Mouse (Mus musculus): ENCODE measurements at regions not wholly inside any gene's neighbourhood (a gene's known extent, or its start where the extent isn't known, plus 50 kb on each side); places are given as distances from the start of the nearest gene placed in this dataset.
"Not testable (repeated sequence)": the region's sequence is repeated elsewhere in the genome, so short reads cannot be mapped to it uniquely, and the experiment has no call there.

DNA sequence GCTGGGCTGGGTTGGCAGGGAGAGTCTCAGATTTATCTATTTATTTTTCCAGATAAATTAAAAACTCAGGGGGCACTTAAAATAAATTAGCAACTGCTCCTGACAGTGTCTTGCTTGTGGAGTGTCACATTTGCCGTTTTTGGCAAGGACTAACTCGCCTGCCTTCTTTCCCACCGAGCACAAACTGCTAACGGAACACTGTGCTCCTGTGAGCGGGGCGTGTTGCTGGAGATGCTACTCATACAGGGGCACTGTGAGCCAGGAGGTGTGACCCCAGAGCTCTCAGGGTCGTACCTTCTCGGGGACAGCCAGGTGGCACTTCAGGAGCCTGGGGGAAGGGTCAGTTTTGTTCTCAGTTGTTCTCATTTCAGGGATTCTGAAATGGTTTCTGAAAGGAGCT lies 292.6 kb downstream of the Vrk1 start:
- intact Hi-C loops (cut with DNase I): no loop called here
- DNase-seq: no peak

DNA sequence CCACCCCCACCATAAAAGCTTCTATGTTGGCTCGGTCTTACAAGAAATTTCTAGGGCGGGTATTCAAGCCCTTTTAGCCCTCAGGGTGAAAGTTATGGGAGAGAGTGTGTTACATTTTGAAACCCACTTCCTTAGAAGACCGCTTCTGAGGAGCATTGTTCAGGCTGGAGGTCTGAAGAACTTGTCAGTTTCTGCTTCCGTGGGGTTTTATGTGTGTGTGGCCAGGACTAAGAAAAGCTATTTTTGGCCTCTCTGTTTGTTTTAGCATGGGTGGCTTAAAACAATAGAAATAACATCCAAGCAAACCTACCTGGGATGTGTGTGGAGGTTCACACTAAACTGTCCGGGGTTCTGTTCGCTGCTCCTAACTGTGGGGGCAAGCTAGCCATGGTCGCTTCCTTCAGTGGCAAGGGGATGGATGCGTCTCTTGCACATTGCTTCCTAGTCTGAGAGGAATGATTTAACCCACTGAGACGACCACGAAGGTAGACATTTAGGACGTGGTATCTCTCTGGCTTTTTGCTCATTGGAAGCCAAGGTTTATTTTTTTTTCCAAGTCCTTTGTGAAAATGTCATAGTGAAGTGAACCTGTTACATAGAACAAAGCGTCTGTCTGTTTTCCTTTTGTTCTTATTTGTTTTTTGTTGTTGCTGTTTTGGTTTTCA lies 298.4 kb downstream of the Vrk1 start:
- intact Hi-C loops (cut with DNase I): no loop called here
- no peak for DNase-seq

DNA sequence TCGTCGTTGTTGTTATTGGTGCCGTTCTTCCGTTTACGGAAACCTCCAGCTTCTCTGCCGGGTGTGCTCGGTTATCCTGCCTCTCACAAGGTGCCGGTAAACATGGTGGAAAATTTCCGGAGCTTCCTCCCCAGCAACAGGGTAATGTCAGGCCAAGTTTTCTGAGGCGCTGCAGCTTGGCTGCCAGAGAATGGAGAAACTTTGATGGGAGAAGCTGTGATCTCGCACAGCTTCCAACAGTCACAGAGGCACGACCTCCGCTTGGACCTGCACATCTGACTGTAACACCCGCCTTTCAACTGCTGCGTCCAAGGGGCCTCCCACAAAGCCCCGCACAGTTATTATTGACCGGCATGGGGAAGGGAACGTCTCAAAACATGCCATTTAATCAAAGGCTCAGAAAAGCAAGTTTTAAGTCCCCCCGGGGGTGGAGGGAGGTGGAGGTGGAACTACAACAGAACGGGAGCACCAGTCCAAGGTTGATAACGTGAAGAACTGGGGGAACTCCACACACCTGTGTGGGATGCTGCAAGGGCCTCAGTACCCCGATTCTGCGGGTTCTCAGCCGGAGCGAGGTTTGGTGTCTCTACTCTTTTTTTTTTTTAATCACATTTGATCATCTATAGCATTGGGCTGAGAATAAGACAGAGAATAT lies 299.1 kb downstream of the Vrk1 start:
- intact Hi-C loops (cut with DNase I): no loop called here
- DNase-seq: no peak

GRCm38 (mm10) chr12:106310171-106310570 lies 300.1 kb downstream of the Vrk1 start:
- no peak for DNase-seq
- intact Hi-C loops (cut with DNase I): no loop called here

DNA sequence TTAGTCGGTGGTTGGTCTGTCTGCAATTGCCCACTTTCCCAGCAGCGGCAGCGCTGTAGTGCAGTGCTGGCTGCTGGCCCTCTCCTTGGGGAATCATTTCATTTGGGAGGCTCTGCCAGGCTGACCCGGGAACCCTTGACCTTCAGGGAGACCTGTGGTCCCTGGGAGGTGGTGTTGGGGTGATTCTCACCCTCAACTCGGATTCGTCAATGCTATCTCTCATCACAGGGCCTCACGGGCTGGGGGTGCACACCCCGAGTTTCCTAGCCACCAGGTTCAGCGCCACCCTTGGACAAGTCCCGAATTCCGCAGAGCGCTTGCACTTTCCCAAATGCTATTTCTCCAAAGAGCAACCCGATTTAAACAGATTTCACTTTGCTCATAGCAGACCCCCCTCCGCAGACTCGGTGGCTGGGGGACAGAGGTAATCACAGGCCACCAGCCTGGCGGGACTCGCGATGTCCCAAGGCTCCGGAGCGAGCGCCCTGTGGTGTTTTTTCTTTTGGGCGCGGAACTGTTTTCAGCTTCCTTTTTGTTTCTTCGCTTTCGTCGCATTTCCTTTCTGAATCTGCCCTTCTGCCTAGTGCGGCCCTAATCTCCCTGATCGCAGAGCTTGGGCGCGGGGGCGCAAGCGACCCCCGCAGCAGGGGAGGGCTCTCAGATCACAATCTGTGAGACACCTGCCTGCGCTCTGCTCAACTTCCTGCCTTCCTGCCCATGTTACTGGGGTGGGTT lies 300.7 kb downstream of the Vrk1 start:
- intact Hi-C loops (cut with DNase I): no loop called here
- DNase-seq: no peak

GRCm38 (mm10) chr12:106311320-106311825 lies 301.3 kb downstream of the Vrk1 start:
- no peak for DNase-seq
- intact Hi-C loops (cut with DNase I): no loop called here

- no peak for DNase-seq
- intact Hi-C loops (cut with DNase I): no loop called here
Measured at GRCm38 (mm10) chr12:106311831-106312600, 302.0 kb downstream of the Vrk1 start.

DNA sequence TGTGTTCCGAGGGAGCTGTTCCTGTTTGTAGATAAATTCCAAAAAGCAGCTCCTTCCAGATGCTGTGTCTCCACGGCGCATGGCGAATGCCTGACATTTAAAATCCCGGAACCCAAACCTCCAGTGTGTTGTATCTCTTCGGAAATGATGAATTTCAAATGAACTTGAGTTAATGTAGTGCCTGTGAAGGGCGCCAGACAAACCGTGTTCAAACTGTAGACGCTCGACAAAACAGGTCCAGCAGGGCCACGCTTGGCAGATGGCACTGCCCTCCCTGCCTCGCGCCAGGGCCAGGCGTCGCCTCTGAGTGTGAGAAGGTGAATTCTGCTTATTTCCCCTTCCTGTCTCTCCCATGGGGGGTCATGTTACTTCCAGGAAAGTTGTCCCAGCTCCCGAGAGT lies 307.7 kb downstream of the Vrk1 start:
- intact Hi-C loops (cut with DNase I): no loop called here
- no peak for DNase-seq

- intact Hi-C loops (cut with DNase I): no loop called here
- DNase-seq: no peak
Measured at GRCm38 (mm10) chr12:106321511-106321910, 311.5 kb downstream of the Vrk1 start.

- DNase-seq: no peak
Measured at GRCm38 (mm10) chr12:106326611-106327010, 316.6 kb downstream of the Vrk1 start.

DNA sequence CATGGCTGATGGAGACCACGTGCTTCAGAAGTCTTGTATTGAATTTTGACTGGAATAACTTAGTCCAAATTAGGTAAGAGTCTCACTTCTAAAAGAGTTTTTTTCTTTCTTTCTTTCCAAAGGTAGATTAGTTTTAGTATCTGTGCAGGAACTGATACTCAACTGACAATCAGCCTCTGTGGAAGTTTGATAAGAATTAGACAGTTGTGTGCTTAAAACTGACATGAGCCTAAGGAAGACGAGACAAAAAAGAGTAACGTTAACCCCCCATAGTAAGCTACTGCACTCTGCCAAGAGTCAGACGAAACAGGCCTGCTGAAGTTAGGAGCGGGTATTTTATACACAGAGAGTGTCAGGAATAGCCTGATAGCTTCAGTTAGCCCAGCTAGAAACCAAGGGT lies 317.3 kb downstream of the Vrk1 start:
- DNase-seq: no peak
- intact Hi-C loops (cut with DNase I): no loop called here

More at GRCm38 (mm10) chr12:106326611-106327010, 316.6 kb downstream of the Vrk1 start:
- intact Hi-C loops (cut with DNase I): no loop called here

DNA sequence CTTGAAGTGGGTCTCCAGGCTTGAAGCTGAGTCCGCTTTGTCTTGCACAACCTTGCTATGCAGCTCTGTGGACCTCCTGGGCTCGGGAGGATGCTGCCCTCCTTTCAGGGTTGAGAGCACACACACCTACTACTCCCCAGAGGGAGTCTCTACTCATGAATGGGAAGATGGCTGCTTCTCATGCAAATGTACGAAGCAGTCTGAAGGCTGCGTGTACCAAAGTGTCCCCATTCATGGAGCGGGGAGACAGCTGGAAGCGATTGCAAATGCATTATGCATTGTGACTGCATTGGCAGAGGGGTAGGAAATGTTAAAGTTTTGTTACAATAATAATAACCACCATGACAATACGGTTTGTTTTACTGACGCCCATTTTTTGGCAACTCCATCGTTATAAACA lies 347.8 kb downstream of the Vrk1 start:
- no peak for DNase-seq
- intact Hi-C loops (cut with DNase I): no loop called here

- intact Hi-C loops (cut with DNase I); DNase-seq: not testable (repeated sequence)
Measured at GRCm38 (mm10) chr12:106361646-106362045, 351.6 kb downstream of the Vrk1 start.

DNA sequence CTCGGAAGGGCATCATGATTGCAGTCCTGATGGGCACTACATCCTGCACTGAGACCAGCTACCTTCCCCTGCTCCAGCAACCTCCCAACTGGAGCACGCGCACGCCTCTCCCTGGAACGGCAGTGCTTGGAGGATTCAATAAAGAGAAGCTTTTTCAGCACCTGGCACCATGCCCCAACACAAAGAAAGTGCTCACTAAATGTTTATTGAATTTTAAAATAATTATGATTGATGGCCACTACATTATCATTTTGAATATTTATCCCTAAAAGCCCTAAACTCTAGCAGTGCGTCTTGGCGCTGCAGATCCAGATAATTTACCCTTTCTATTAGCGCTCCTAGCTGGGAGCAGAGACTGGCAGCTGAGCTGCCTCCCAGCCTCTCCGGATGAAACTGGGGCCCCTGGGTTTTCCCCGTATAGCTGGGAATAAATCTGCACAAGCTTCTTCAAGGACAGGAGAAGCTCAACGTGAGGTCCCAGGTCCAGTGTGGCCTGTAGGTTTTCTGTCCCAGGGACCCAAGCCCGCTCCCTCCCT lies 364.9 kb downstream of the Vrk1 start:
- DNase-seq: no peak

DNA sequence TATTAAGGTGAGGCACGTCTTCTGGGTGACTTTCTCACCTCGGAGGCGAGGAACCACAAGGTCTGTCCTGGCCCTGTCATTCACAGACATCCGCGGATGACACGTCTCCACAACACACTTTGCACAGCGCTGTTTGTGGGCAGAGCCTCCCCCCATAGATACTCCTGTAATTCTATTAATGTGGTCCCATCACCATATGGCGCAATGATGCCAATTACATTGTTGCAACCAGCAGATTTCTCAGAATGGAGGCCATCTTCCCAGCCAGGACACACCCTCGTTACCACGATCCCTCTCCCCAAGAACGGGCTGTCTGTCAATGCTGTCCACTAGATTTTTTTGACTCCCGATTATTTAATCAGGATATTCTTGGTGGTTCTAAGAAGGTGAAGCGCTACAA lies 365.9 kb downstream of the Vrk1 start:
- DNase-seq: no peak
- intact Hi-C loops (cut with DNase I): no loop called here

More for the DNA sequence above, 364.9 kb downstream of the Vrk1 start:
- intact Hi-C loops (cut with DNase I): no loop called here

DNA sequence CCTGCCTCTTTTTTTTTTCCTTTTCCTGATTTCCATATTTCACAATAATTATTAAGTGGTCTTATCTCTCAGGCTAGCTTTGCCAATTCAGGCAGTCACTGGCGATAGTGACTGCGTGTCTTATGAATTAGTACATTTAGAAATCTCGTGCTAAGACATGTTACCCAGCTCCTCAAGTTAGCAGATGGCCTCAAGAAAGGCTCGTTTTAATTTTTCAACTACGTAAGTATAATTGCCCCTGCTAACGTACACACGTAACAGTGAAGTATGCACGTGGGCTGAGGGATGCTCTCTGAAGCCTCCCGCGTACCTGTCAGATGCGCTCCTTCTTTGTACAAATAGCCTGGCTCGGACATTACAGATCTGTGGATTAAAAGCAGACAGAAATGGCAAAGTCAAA lies 366.8 kb downstream of the Vrk1 start:
- intact Hi-C loops (cut with DNase I): no loop called here

DNA sequence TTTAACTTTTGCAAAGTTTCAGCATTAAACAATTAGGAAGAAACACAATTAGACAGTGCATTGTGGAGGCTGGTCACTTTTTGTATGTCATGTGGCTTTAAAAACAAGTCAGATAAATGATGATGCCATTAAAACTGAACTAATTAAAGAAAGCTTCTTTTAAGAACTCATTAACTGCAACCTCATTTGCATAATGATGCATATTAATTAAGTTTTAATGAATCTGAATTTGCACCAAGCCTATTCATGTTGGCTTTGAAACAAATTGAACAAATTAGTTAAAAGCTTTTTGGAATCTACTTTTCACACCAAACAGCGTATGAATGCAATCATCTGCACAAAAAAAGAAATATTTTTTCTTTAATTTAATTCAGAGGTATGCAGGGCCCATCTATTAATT lies 367.3 kb downstream of the Vrk1 start:
- intact Hi-C loops (cut with DNase I): no loop called here

More for the DNA sequence above, 366.8 kb downstream of the Vrk1 start:
- DNase-seq: no peak

DNA sequence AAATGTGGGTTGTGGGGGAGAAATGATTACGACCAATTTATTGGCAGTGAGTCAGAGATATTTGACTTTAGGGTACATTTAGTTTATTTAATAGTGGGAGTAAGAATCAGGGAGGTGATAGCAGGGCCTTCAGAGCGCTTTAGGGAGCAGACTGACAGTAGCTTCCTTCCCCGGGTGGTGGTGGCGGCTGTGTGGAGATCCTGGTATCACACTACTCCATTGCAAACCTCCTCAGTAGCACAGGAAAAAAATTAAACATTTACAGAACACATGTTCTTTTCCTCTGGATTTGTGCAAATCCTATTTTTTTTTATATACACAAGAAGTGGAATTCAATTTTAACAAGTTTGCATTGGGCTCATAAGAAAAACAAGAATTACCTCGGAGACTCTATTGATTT lies 367.7 kb downstream of the Vrk1 start:
- no peak for DNase-seq
- intact Hi-C loops (cut with DNase I): no loop called here

More for the DNA sequence above, 367.3 kb downstream of the Vrk1 start:
- DNase-seq: no peak

DNA sequence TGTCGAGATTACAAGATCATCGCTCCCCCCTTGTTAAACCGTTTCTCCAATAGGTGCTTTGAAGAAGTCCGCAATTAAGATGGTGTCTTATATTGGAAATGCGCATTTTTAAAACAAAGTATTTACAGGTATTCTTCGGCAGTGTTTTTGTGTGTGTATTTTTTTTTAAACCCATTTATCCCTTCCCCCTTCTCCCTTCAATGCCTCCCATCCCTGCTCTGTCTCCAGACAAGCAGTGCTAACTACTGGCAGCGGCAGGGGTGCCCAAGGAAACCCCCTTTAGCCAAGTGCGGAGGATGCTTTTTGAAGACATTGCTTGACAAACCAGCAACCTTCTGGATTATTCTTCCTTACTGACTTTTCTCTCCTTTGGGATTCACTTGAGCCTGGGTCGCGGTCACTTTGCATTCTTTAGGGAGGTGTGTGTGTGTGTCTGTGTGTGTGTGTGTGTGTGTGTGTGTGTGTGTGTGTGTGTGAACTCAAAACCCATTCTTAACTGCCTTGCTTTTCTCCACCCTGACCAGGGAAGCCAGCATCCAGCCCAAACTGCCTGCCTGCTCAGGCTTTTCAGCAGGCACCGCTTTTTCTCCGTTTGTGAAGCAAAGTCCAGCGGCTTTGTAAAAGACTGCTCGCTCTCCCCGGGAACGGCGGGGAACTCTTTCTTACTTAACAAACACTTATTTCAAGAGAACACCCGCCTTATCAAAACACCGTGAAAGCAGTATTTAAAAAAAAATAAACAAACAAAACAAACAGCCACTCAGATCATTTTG lies 368.5 kb downstream of the Vrk1 start:
- intact Hi-C loops (cut with DNase I): no loop called here
- no peak for DNase-seq

DNA sequence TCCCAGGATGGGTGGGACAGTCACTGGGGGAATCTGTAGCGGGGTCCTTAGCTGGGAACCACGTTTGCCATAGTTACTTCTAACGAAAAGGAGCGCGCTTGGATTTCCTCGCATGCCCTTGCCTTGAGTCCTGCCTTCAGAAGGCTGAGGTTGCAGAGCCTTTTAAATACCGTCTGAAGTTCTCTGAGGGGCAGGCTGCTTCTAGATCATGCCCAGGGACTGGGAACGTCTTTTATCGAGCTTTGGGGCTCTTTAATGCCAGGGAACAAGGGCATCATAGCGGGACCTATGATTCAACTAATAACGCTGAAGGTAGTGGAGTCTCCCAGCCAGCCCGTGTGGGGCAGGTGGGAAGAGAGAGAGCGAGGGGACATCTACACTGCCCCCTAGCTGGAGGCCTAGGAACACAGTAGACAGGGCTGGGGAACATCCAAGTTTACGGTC lies 369.1 kb downstream of the Vrk1 start:
- intact Hi-C loops (cut with DNase I): no loop called here
- no peak for DNase-seq
